Mouse (Mus musculus) lung, adult 2 months (tissue): ENCODE results near the gene Flvcr2.

Source experiments
- CTCF ChIP-seq: fragments of 200-500 bp; IDR thresholded peaks from 2 replicates; pipeline ENCODE4 v1.5.1; 2011; ENCODE audit warnings: mild to moderate bottlenecking, low read length, control low read depth; ENCODE audit not compliant: insufficient read depth
- POLR2A ChIP-seq: fragments of 200-500 bp; IDR thresholded peaks from 2 replicates; pipeline ENCODE4 v1.6.1; 2011; ENCODE audit warnings: low read depth, mild to moderate bottlenecking, control low read depth, low read length, borderline replicate concordance; ENCODE audit errors: extremely low read depth

- TF ChIP-seq POLR2A (no peak), CTCF (no peak)
Observed at GRCm38 (mm10) chr12:85707391-85707790, 38.9 kb upstream of the Flvcr2 start.
